Mouse (Mus musculus) cortical plate, adult 2 months (tissue): ENCODE data around the gene Dynlt1c.
"Not testable (repeated sequence)": the region's sequence is repeated elsewhere in the genome, so short reads cannot be mapped to it uniquely, and the experiment has no call there.

ENCODE experiments used
- CTCF ChIP-seq: fragments of 200-500 bp; IDR thresholded peaks from 2 replicates; pipeline ENCODE4 v1.5.1; 2011; ENCODE audit warnings: mild to moderate bottlenecking, control low read depth, low read length; ENCODE audit not compliant: insufficient read depth; ENCODE audit errors: extremely low read depth
- POLR2A ChIP-seq: fragments of 200-500 bp; IDR thresholded peaks from 2 replicates; pipeline ENCODE4 v1.6.1; 2011; ENCODE audit warnings: mild to moderate bottlenecking, low read length, control low read depth; ENCODE audit not compliant: insufficient read depth; ENCODE audit errors: extremely low read depth

GRCm38 (mm10) chr17:6595776-6596497, 5.5 kb upstream of the Dynlt1c start:
- not testable (repeated sequence) for TF ChIP-seq CTCF, POLR2A
